Mouse (Mus musculus) brain, embryonic 14.5 days (tissue): ENCODE measurements around the gene Ubox5.

Experiments
- CTCF ChIP-seq: fragments of 200-500 bp; IDR thresholded peaks from 2 replicates; pipeline ENCODE4 v1.5.1; 2012; ENCODE audit warnings: inconsistent platforms, mild to moderate bottlenecking, moderate library complexity, borderline replicate concordance; ENCODE audit not compliant: insufficient read depth, insufficient read length; ENCODE audit errors: extremely low read depth
- POLR2A ChIP-seq: fragments of 200-500 bp; IDR thresholded peaks from 2 replicates; pipeline ENCODE4 v1.6.1; 2012; ENCODE audit warnings: mild to moderate bottlenecking, inconsistent platforms, borderline replicate concordance; ENCODE audit not compliant: poor library complexity, insufficient read depth, insufficient read length, severe bottlenecking; ENCODE audit errors: extremely low read depth

DNA sequence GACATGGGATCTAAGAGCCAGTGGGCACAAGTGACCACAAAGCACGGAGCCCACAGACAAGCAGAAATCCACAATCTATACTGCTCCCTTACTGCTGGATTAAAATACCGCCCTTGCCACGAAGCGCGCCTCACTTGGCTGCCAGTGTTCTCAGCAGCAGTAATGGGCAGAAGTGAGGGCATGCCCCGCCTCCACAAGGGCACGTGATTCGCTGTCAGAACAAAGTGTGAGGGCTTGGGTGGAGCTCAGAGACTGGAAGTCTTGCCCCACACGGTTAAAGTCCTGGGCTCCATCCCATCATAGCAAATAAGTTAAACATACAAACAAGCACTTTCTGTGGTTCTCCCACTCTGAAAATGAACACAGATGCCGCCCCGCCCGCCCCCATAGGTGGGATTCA is 52.2 kb downstream of the Ubox5 start:
- TF ChIP-seq CTCF (no peak), POLR2A (no peak)
